Mouse (Mus musculus): Measurements from ENCODE around the gene Gm15446.
A peak's percentile ranks its signal among the peaks of the same experiment; 100 is the strongest.
"Not testable (repeated sequence)": the region's sequence is repeated elsewhere in the genome, so short reads cannot be mapped to it uniquely, and the experiment has no call there.

The Gm15446 gene

DNA sequence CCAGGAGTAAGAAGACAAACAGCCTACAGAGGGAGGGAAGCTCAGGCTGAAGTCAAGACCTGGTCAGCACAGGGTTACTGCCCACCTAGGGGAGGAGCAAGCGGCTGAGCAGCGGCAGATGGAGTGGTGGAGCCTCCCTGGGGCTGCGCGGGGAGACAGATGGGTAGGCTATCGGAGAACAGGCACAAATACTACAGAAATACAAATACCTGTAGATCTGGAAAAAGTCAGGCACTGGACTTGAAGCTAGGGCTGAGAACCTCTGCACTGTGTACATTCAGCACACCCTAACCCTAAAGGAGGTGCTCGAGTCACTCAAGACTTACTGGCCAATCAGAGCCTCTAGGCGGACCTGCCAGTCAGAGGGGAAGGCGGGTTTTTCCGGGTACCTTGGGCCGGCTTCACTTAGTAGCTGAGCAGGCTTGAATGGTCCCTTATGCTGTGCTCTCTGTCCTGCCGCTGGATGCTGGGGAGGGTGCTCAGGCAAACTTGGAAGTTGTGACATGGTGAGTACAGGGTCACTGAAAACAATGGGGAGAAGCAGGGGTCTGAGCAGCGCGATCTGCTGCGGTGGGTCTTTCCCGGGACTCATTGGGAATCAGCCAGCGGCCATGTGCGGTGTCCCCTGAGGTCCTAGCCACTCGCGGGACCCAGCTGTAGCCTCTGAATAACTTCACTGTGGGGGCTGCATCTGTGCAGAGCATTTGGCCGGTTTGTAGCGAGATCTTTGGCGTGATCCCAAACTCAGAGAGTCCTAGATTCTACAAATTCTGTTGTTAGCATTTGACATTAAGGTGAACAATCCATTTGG lies at the start of gene Gm15446:
Gene Gm15446, plus strand, starts transcription at position 140 of the 811 bp plus-strand sequence.
- peak; percentile 78 to 83 for DNase-seq (ENCODE audit: low spot score in 2 of 2)

DNA sequence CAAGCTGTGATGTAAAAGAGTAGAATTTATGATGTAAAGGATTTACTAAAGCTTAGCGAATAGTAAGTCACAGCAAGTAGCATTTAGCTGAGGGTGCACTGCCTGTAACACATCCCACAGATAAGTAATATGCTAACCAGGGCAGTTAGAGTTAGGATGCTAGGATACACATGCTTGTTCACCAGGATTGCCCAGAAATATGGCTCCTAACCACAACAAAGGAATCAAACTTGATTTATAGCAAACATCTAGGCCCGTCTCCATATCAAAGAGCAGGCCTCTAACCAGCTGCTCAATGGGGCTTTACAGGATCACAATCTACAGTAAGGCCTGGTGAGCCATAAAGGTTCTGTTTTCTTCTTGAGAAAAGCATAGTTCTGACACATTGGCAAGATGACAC lies 929 bp downstream of the Gm15446 start:
- not testable (repeated sequence) for DNase-seq (ENCODE audit: low spot score in 2 of 2)

DNA sequence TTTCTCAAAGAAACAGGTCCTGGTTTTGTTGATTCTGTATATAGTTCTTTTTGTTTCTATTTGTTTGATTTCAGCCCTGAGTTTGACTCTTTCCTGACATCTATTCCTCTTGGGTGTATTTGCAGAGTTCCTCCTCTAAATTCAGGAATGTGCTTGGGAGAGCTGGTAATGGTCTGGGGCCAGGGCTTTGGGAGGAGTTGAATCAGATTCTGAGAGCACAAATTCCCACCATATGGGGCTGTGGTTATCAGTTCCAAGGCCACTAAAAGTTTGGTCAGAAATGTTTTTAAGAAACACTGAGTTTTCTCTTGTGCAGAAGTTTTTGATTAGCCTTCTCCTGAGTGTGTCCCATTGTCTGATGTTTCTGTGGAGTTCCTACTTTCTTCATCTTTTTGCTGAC lies 1.7 kb downstream of the Gm15446 start:
- DNase-seq (ENCODE audit: low spot score in 2 of 2): no peak

DNA sequence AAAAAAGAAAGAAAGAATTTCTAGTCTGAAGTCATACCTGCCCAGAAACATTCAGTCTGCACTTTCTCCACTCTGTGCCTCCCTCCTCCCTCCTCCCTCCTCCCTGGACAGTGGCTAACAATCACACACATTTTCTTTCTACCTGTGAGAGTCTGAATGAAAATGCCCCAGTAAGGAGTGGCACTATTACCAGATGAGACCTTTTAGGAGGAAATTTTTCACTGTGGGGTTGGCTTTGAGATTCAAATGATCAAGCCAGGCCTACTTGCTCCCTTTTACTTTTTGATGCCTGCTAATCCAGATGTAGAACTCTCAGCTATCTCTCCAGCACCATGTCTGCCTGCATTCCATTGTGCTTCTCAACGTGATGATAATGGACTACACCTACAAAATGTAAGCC lies 27.1 kb downstream of the Gm15446 start:
- DNase-seq (ENCODE audit: low spot score in 2 of 2): no peak

DNA sequence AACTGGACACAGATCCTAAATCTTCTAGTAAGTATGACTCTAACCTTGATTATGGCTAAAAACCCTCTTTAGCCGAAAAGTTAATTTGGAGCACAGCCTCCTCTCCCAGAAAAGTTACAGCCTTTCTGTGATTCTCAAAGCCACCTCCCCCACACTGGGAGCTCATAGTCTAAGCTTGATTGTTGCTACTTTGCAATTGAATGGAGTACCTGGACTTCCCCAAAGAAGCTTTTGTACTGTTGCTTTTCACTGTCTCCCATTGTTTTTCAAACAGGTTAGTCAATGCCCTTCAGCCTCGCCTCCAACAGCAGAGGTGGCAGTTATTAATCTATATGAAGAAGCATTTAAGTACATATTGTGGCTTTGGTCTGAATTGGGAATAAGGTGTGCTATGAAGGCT lies 57.5 kb downstream of the Gm15446 start:
- DNase-seq (ENCODE audit: low spot score in 2 of 2): not testable (repeated sequence)

All from frontal cortex, postnatal 25 days (tissue).